Mouse (Mus musculus): ENCODE results near the gene Olfr669. TPM values are rescaled to one million over a fixed set of nuclear protein-coding genes. Genes with fewer than 3 reads are reported as not detected.
"Not testable (repeated sequence)": the region's sequence is repeated elsewhere in the genome, so short reads cannot be mapped to it uniquely, and the experiment has no call there.

Olfr669 gene
- polyA plus RNA-seq (2012; rRNA removed): not detected in 2 replicates

- WGBS: 81% methylated on average over 1 of the region's 1 CpGs
- Histone ChIP-seq H3K27me3 (ENCODE audit: control insufficient read depth, insufficient read depth, low read length) (no peaks in the 10 kb centered on the region), H3K27ac (ENCODE audit: insufficient read depth, low read depth, low read length) (no peak within 1 kb of the TSS), H3K4me1 (ENCODE audit: control insufficient read depth, insufficient read depth, insufficient read length, low read length) (no peaks in the 10 kb centered on the region), H3K4me3 (ENCODE audit: low read depth, low read length) (no peak within 1 kb of the TSS), H3K36me3 (ENCODE audit: control insufficient read depth, insufficient read depth, low read length) (no peaks in the 10 kb centered on the region)
- TF ChIP-seq POLR2A (IDR thresholded peaks at IDR 0.05; ENCODE audit: low read depth, low read length) (no peak), CTCF (IDR thresholded peaks at IDR 0.05; ENCODE audit: extremely low read depth, insufficient read length, insufficient replicate concordance, low read depth, low read length) (no peak)
Observed at GRCm38 (mm10) chr7:104933940-104934339, at the start of gene Olfr669. Olfr669 (plus strand) TSS chr7:104934240.

DNA sequence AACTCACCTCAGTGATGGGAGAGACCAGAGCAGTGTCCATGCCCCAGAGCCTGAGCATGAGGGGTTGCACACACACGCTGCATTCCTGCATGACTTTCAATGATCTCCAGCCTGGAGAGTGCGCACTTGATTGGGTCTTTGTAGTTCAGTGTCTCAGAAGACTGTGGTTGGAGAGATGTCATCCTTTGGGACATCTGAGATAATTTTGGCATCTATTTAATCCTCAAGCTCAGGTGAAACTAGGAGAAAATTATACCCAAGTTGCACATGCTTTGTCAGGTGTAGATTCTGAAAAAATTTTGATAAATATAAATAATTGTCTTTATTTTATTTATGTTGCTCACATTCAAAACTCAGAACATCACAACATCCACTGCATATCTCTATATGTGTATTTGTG is 38.2 kb upstream of the Olfr669 start, which contains the start of gene Olfr666:
Gene Olfr666, minus strand, starts transcription at position 101 of the 400 bp plus-strand sequence.
- Histone ChIP-seq H3K27ac (ENCODE audit: insufficient read depth, low read depth, low read length) (no peak within 1 kb of the TSS), H3K36me3 (ENCODE audit: control insufficient read depth, insufficient read depth, low read length) (no peaks in the 10 kb centered on the region), H3K4me3 (ENCODE audit: low read depth, low read length) (no peak within 1 kb of the TSS), H3K4me1 (ENCODE audit: control insufficient read depth, insufficient read depth, insufficient read length, low read length) (no peaks in the 10 kb centered on the region), H3K27me3 (ENCODE audit: control insufficient read depth, insufficient read depth, low read length) (no peaks in the 10 kb centered on the region)
- TF ChIP-seq CTCF (IDR thresholded peaks at IDR 0.05; ENCODE audit: extremely low read depth, insufficient read length, insufficient replicate concordance, low read depth, low read length): no peak
- TF ChIP-seq POLR2A (IDR thresholded peaks at IDR 0.05; ENCODE audit: low read depth, low read length): no peak
- WGBS: 75% methylated on average over 2 of the region's 2 CpGs

- 86% methylated on average over 1 of the region's 1 CpGs for WGBS
- Histone ChIP-seq H3K27ac (ENCODE audit: insufficient read depth, low read depth, low read length) (no peak within 1 kb of the TSS), H3K4me3 (ENCODE audit: low read depth, low read length) (no peak within 1 kb of the TSS), H3K36me3 (ENCODE audit: control insufficient read depth, insufficient read depth, low read length) (no peaks in the 10 kb centered on the region), H3K27me3 (ENCODE audit: control insufficient read depth, insufficient read depth, low read length) (no peaks in the 10 kb centered on the region), H3K4me1 (ENCODE audit: control insufficient read depth, insufficient read depth, insufficient read length, low read length) (no peaks in the 10 kb centered on the region)
- TF ChIP-seq CTCF (IDR thresholded peaks at IDR 0.05; ENCODE audit: extremely low read depth, insufficient read length, insufficient replicate concordance, low read depth, low read length) (no peak), POLR2A (IDR thresholded peaks at IDR 0.05; ENCODE audit: low read depth, low read length) (no peak)
Observed at GRCm38 (mm10) chr7:104921382-104921781, 12.7 kb upstream of the Olfr669 start, which contains the start of gene Olfr667. Olfr667 (minus strand) TSS chr7:104921482.

DNA sequence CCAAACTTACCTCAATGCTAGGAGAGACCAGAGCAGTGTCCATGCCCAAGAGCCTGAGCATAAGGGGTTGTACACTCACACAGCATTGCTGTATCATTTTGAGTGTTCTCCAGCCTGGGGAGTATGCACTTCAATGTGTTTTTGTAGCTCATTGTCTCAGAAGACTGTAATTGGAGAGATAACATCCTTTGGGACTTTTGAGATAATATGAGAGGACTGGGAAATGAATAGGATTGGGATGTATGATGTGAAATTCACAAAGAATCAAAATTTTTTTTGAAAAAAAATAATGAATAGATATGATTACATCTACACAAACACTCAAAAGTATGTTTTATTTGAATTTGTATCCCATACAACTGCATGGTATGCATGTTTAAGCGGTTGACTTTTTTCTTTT is 6.1 kb upstream of the Olfr669 start, which contains the start of gene Olfr668:
Gene Olfr668, minus strand, starts transcription at position 101 of the 400 bp plus-strand sequence.
- 66% methylated on average over 1 of the region's 1 CpGs for WGBS
- Histone ChIP-seq H3K27ac (ENCODE audit: insufficient read depth, low read depth, low read length) (no peak within 1 kb of the TSS), H3K36me3 (ENCODE audit: control insufficient read depth, insufficient read depth, low read length) (no peaks in the 10 kb centered on the region), H3K4me3 (ENCODE audit: low read depth, low read length) (no peak within 1 kb of the TSS), H3K27me3 (ENCODE audit: control insufficient read depth, insufficient read depth, low read length) (no peaks in the 10 kb centered on the region), H3K4me1 (ENCODE audit: control insufficient read depth, insufficient read depth, insufficient read length, low read length) (no peaks in the 10 kb centered on the region)
- no peak for TF ChIP-seq POLR2A (IDR thresholded peaks at IDR 0.05; ENCODE audit: low read depth, low read length)
- no peak for TF ChIP-seq CTCF (IDR thresholded peaks at IDR 0.05; ENCODE audit: extremely low read depth, insufficient read length, insufficient replicate concordance, low read depth, low read length)

DNA sequence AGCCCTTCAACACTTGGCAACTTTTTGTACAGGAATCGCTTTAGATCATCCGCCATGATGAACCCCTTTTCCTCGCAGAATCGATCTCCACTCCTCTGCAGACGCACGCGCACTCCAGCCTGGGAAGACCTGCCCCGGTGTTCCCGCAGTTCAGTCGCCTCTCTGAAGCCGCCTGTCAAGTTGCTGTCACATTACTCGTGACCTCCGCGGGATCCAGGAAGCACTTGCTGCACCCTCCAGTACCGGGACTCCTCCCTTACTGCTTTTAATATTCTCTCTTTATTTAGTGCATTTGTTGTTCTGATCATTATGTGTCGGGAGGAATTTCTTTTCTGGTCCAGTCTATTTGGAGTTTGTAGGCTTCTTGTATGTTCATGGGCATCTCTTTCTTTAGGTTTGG is 16.2 kb downstream of the Olfr669 start:
- H3K4me1 ChIP-seq (ENCODE audit: control insufficient read depth, insufficient read depth, insufficient read length, low read length); H3K4me3 ChIP-seq (ENCODE audit: low read depth, low read length); H3K27me3 ChIP-seq (ENCODE audit: control insufficient read depth, insufficient read depth, low read length); H3K27ac ChIP-seq (ENCODE audit: insufficient read depth, low read depth, low read length); H3K36me3 ChIP-seq (ENCODE audit: control insufficient read depth, insufficient read depth, low read length): not testable (repeated sequence)
- WGBS: 92% methylated on average over 16 of the region's 16 CpGs

DNA sequence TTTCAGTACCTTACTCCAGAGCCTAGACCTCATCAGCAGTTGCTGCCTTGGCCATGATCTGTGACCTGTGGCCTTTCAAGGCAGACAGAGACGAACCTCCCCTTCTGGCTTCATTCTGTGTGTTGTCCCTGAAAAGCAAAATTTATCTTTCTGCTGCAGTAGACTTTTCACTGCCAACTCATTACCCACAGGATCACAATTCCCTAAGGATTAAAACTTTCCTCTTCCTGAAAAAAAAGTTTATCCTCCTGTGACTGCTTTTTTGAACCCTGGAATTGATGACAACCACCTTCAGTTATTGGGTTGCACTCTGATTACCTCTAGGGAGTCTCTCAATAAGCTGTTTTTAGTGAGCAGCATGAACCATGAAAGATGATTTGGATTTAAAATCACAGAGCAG is 28.5 kb downstream of the Olfr669 start, which contains the start of gene Olfr670:
Gene Olfr670, minus strand, starts transcription at position 101 of the 400 bp plus-strand sequence.
- no peak for TF ChIP-seq POLR2A (IDR thresholded peaks at IDR 0.05; ENCODE audit: low read depth, low read length)
- no peak for TF ChIP-seq CTCF (IDR thresholded peaks at IDR 0.05; ENCODE audit: extremely low read depth, insufficient read length, insufficient replicate concordance, low read depth, low read length)
- H3K27ac ChIP-seq (ENCODE audit: insufficient read depth, low read depth, low read length): no peak within 1 kb of the TSS
- 37% methylated on average over 1 of the region's 1 CpGs for WGBS
- no peaks in the 10 kb centered on the region for H3K27me3 ChIP-seq (ENCODE audit: control insufficient read depth, insufficient read depth, low read length)
- no peaks in the 10 kb centered on the region for H3K4me1 ChIP-seq (ENCODE audit: control insufficient read depth, insufficient read depth, insufficient read length, low read length)
- H3K4me3 ChIP-seq (ENCODE audit: low read depth, low read length): no peak within 1 kb of the TSS
- no peaks in the 10 kb centered on the region for H3K36me3 ChIP-seq (ENCODE audit: control insufficient read depth, insufficient read depth, low read length)

DNA sequence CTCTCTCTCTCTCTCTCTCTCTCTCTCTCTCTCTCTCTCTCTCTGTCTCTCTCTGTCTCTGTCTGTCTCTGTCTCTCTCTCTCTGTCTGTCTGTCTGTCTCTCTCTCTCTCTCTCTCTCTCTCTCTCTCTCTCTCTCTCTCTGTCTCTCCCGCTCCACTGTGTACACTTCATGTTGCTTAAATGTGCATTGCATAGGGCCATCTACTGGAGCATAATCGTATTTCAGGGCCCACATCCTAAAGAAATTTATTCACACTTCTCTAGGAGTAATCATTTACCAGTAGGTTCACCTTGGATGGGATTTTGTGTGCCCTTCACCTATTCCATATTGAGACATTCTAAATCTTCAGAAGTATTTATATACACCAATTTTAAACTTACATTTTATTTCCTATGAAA is 38.5 kb downstream of the Olfr669 start:
- 61% methylated on average over 2 of the region's 2 CpGs for WGBS
- H3K4me3 ChIP-seq (ENCODE audit: low read depth, low read length); H3K27me3 ChIP-seq (ENCODE audit: control insufficient read depth, insufficient read depth, low read length): not testable (repeated sequence)

GRCm38 (mm10) chr7:104979026-104979425 is 45.0 kb downstream of the Olfr669 start, which contains the start of gene Olfr671:
Olfr671 (minus strand) TSS chr7:104979126.
- no peak within 1 kb of the TSS for H3K27ac ChIP-seq (ENCODE audit: insufficient read depth, low read depth, low read length)
- H3K27me3 ChIP-seq (ENCODE audit: control insufficient read depth, insufficient read depth, low read length): no peaks in the 10 kb centered on the region
- no peak within 1 kb of the TSS for H3K4me3 ChIP-seq (ENCODE audit: low read depth, low read length)
- no peaks in the 10 kb centered on the region for H3K4me1 ChIP-seq (ENCODE audit: control insufficient read depth, insufficient read depth, insufficient read length, low read length)
- WGBS: 38% methylated on average over 1 of the region's 1 CpGs
- TF ChIP-seq CTCF (IDR thresholded peaks at IDR 0.05; ENCODE audit: extremely low read depth, insufficient read length, insufficient replicate concordance, low read depth, low read length) (no peak), POLR2A (IDR thresholded peaks at IDR 0.05; ENCODE audit: low read depth, low read length) (no peak)
- no peaks in the 10 kb centered on the region for H3K36me3 ChIP-seq (ENCODE audit: control insufficient read depth, insufficient read depth, low read length)

More for the DNA sequence above, 38.5 kb downstream of the Olfr669 start:
- H3K27ac ChIP-seq (ENCODE audit: insufficient read depth, low read depth, low read length); H3K36me3 ChIP-seq (ENCODE audit: control insufficient read depth, insufficient read depth, low read length); H3K4me1 ChIP-seq (ENCODE audit: control insufficient read depth, insufficient read depth, insufficient read length, low read length): not testable (repeated sequence)

Other genes with a start within 250 kb of the Olfr669 start
- gene Olfr661, start 247.7 kb upstream of the Olfr669 start, polyA plus RNA-seq (2012; rRNA removed): not detected in 2 replicates
- gene Usp17le, start 156.8 kb upstream of the Olfr669 start, polyA plus RNA-seq (2012; rRNA removed): not detected in 2 replicates
- not detected in 2 replicates for gene Usp17lb, start 91.6 kb upstream of the Olfr669 start, polyA plus RNA-seq (2012; rRNA removed)
- not detected in 2 replicates for gene Usp17la, start 77.2 kb upstream of the Olfr669 start, polyA plus RNA-seq (2012; rRNA removed)
- gene Olfr665, start 56.2 kb upstream of the Olfr669 start, polyA plus RNA-seq (2012; rRNA removed): not detected in 2 replicates
- not detected in 2 replicates for gene Olfr666, start 38.3 kb upstream of the Olfr669 start, polyA plus RNA-seq (2012; rRNA removed)
- gene Olfr667, start 12.8 kb upstream of the Olfr669 start, polyA plus RNA-seq (2012; rRNA removed): not detected in 2 replicates
- not detected in 2 replicates for gene Olfr668, start 6.2 kb upstream of the Olfr669 start, polyA plus RNA-seq (2012; rRNA removed)
- not detected in 2 replicates for gene Olfr670, start 28.4 kb downstream of the Olfr669 start, polyA plus RNA-seq (2012; rRNA removed)
- not detected in 2 replicates for gene Olfr671, start 44.9 kb downstream of the Olfr669 start, polyA plus RNA-seq (2012; rRNA removed)
- not detected in 2 replicates for gene Olfr672, start 67.8 kb downstream of the Olfr669 start, polyA plus RNA-seq (2012; rRNA removed)
- not detected in 2 replicates for gene Olfr675, start 94.2 kb downstream of the Olfr669 start, polyA plus RNA-seq (2012; rRNA removed)
- not detected in 2 replicates for gene Olfr676, start 98.5 kb downstream of the Olfr669 start, polyA plus RNA-seq (2012; rRNA removed)
- not detected in 2 replicates for gene Olfr677, start 117.1 kb downstream of the Olfr669 start, polyA plus RNA-seq (2012; rRNA removed)
- not detected in 2 replicates for gene Olfr678, start 130.2 kb downstream of the Olfr669 start, polyA plus RNA-seq (2012; rRNA removed)
- gene Olfr679, start 147.0 kb downstream of the Olfr669 start, polyA plus RNA-seq (2012; rRNA removed): not detected in 2 replicates
- not detected in 2 replicates for gene Olfr680-ps1, start 158.6 kb downstream of the Olfr669 start, polyA plus RNA-seq (2012; rRNA removed)
- not detected in 2 replicates for gene Olfr681, start 182.6 kb downstream of the Olfr669 start, polyA plus RNA-seq (2012; rRNA removed)
- gene Olfr683, start 212.8 kb downstream of the Olfr669 start, polyA plus RNA-seq (2012; rRNA removed): not detected in 2 replicates
- gene Olfr684, start 229.4 kb downstream of the Olfr669 start, polyA plus RNA-seq (2012; rRNA removed): not detected in 2 replicates